Mouse (Mus musculus): Measurements from ENCODE around the gene Acap2.
A peak's percentile ranks its signal among the peaks of the same experiment; 100 is the strongest.

The Acap2 gene

GRCm38 (mm10) chr16:31081891-31082290, 119.2 kb downstream of the Acap2 start:
- DNase-seq (ENCODE audit: low read depth, low spot score), result no peak

GRCm38 (mm10) chr16:31081125-31081664, 119.8 kb downstream of the Acap2 start, which contains the start of gene Xxylt1:
Gene Xxylt1 (minus strand): TSS chr16:31081432.
- DNase-seq (ENCODE audit: low read depth, low spot score), result peak; percentile 92

- peak; percentile 37 for DNase-seq (ENCODE audit: low read depth, low spot score)
Observed at GRCm38 (mm10) chr16:31080573-31081051, 120.4 kb downstream of the Acap2 start.

- no peak for DNase-seq (ENCODE audit: low read depth, low spot score)
Observed at GRCm38 (mm10) chr16:31077396-31077795, 123.6 kb downstream of the Acap2 start.

GRCm38 (mm10) chr16:31076436-31076835, 124.6 kb downstream of the Acap2 start:
- no peak for DNase-seq (ENCODE audit: low read depth, low spot score)

GRCm38 (mm10) chr16:31074324-31074908, 126.6 kb downstream of the Acap2 start:
- DNase-seq (ENCODE audit: low read depth, low spot score), result no peak

- no peak for DNase-seq (ENCODE audit: low read depth, low spot score)
Observed at GRCm38 (mm10) chr16:31071731-31072130, 129.3 kb downstream of the Acap2 start.

GRCm38 (mm10) chr16:31070358-31071133, 130.5 kb downstream of the Acap2 start:
- DNase-seq (ENCODE audit: low read depth, low spot score), result peak; percentile 82

- no peak for DNase-seq (ENCODE audit: low read depth, low spot score)
Observed at GRCm38 (mm10) chr16:31069211-31070166, 131.6 kb downstream of the Acap2 start.

- DNase-seq (ENCODE audit: low read depth, low spot score), result no peak
Observed at GRCm38 (mm10) chr16:31068280-31068679, 132.8 kb downstream of the Acap2 start.

- no peak for DNase-seq (ENCODE audit: low read depth, low spot score)
Observed at GRCm38 (mm10) chr16:31066344-31067098, 134.5 kb downstream of the Acap2 start.

GRCm38 (mm10) chr16:31064782-31065181, 136.3 kb downstream of the Acap2 start:
- DNase-seq (ENCODE audit: low read depth, low spot score), result no peak

- no peak for DNase-seq (ENCODE audit: low read depth, low spot score)
Observed at GRCm38 (mm10) chr16:31062918-31063317, 138.1 kb downstream of the Acap2 start.

GRCm38 (mm10) chr16:31061246-31061880, 139.7 kb downstream of the Acap2 start:
- DNase-seq (ENCODE audit: low read depth, low spot score), result peak; percentile 59

GRCm38 (mm10) chr16:31060714-31061113, 140.3 kb downstream of the Acap2 start:
- no peak for DNase-seq (ENCODE audit: low read depth, low spot score)

- DNase-seq (ENCODE audit: low read depth, low spot score), result no peak
Observed at GRCm38 (mm10) chr16:31060226-31060625, 140.8 kb downstream of the Acap2 start.

GRCm38 (mm10) chr16:31059730-31060129, 141.3 kb downstream of the Acap2 start:
- no peak for DNase-seq (ENCODE audit: low read depth, low spot score)

- no peak for DNase-seq (ENCODE audit: low read depth, low spot score)
Observed at GRCm38 (mm10) chr16:31052812-31053211, 148.2 kb downstream of the Acap2 start.

- DNase-seq (ENCODE audit: low read depth, low spot score), result no peak
Observed at GRCm38 (mm10) chr16:31052177-31052726, 148.8 kb downstream of the Acap2 start.

GRCm38 (mm10) chr16:31050701-31051100, 150.3 kb downstream of the Acap2 start:
- DNase-seq (ENCODE audit: low read depth, low spot score), result no peak

Measured in forelimb bud, embryonic 11.5 days (tissue).